Mouse (Mus musculus): ENCODE measurements around the gene Mtch2. TPM values are rescaled to one million over a fixed set of nuclear protein-coding genes. Genes with fewer than 3 reads are reported as not detected.

Mtch2 gene
- total RNA-seq (2023): 10 to 100 TPM; 81.4 to 88.3 TPM

GRCm38 (mm10) chr2:90846955-90847680 lies at the start of gene Mtch2:
Gene Mtch2 (plus strand): TSS chr2:90847155.

GRCm38 (mm10) chr2:90885218-90886041 lies 38.5 kb downstream of the Mtch2 start, which contains the start of gene C1qtnf4:
Gene C1qtnf4 (plus strand): TSS chr2:90885860.

GRCm38 (mm10) chr2:90904076-90904855 lies 57.3 kb downstream of the Mtch2 start, which contains the start of the genes Kbtbd4 and Ndufs3:
Gene Kbtbd4 (plus strand): TSS chr2:90904740.
Gene Ndufs3 (minus strand): TSS chr2:90904827.

Other genes starting within 250 kb of the Mtch2 start
- gene Nup160, start 169.9 kb upstream of the Mtch2 start, total RNA-seq (2023): 10 to 100 TPM; 60.0 to 77.8 TPM
- 100 to 1,000 TPM; 233 to 275 TPM for gene Fnbp4, start 101.8 kb upstream of the Mtch2 start, total RNA-seq (2023)
- not detected for gene Agbl2, start 64.4 kb upstream of the Mtch2 start, total RNA-seq (2023)
- 1 to 10 TPM in 1 of 2 experiments, not detected in 1; 1.3 TPM for gene C1qtnf4, start 38.7 kb downstream of the Mtch2 start, total RNA-seq (2023)
- gene Kbtbd4, start 57.6 kb downstream of the Mtch2 start, total RNA-seq (2023): 10 to 100 TPM; 30.5 to 45.8 TPM
- 100 to 1,000 TPM; 143 to 153 TPM for gene Ndufs3, start 57.7 kb downstream of the Mtch2 start, total RNA-seq (2023)
- gene Celf1, start 93.2 kb downstream of the Mtch2 start, total RNA-seq (2023): 100 to 1,000 TPM in 1 of 2 experiments, 10 to 100 TPM in 1; 97.1 to 118 TPM
- gene Rapsn, start 188.5 kb downstream of the Mtch2 start, total RNA-seq (2023): 1 to 10 TPM in 1 of 2 experiments, not detected in 1; 1.9 TPM
- gene Psmc3, start 206.9 kb downstream of the Mtch2 start, total RNA-seq (2023): 100 to 1,000 TPM; 131 to 145 TPM
- 10 to 100 TPM; 24.4 to 27.9 TPM for gene Slc39a13, start 223.3 kb downstream of the Mtch2 start, total RNA-seq (2023)
- gene Spi1, start 235.2 kb downstream of the Mtch2 start, total RNA-seq (2023): 1 to 10 TPM; 1.6 to 2.0 TPM